Mouse (Mus musculus): ENCODE data around the gene Nck1.

Nck1 gene

GRCm38 (mm10) chr9:100470228-100470627, 75.7 kb downstream of the Nck1 start:
- no peak for DNase-seq (ENCODE audit: low spot score)

- DNase-seq (ENCODE audit: low spot score): no peak
These were observed 76.3 kb downstream of the Nck1 start for GRCm38 (mm10) chr9:100469681-100470080.

- no peak for DNase-seq (ENCODE audit: low spot score)
These were observed 77.8 kb downstream of the Nck1 start for GRCm38 (mm10) chr9:100468151-100468550.

GRCm38 (mm10) chr9:100467653-100468052, 78.3 kb downstream of the Nck1 start:
- no peak for DNase-seq (ENCODE audit: low spot score)

- DNase-seq (ENCODE audit: low spot score): no peak
These were observed 79.2 kb downstream of the Nck1 start for GRCm38 (mm10) chr9:100466743-100467142.

GRCm38 (mm10) chr9:100465988-100466387, 79.9 kb downstream of the Nck1 start:
- no peak for DNase-seq (ENCODE audit: low spot score)

GRCm38 (mm10) chr9:100465380-100465779, 80.6 kb downstream of the Nck1 start:
- no peak for DNase-seq (ENCODE audit: low spot score)

- DNase-seq (ENCODE audit: low spot score): no peak
These were observed 82.2 kb downstream of the Nck1 start for GRCm38 (mm10) chr9:100463771-100464170.

GRCm38 (mm10) chr9:100462098-100462497, 83.8 kb downstream of the Nck1 start:
- no peak for DNase-seq (ENCODE audit: low spot score)

- peak; percentile 80 for DNase-seq (ENCODE audit: low spot score)
These were observed 84.3 kb downstream of the Nck1 start for GRCm38 (mm10) chr9:100461671-100462070.

GRCm38 (mm10) chr9:100460203-100460602, 85.7 kb downstream of the Nck1 start:
- no peak for DNase-seq (ENCODE audit: low spot score)

GRCm38 (mm10) chr9:100457971-100458681, 87.8 kb downstream of the Nck1 start:
- no peak for DNase-seq (ENCODE audit: low spot score)

GRCm38 (mm10) chr9:100454664-100454993, 91.3 kb downstream of the Nck1 start:
- DNase-seq (ENCODE audit: low spot score): no peak

GRCm38 (mm10) chr9:100453944-100454663, 91.8 kb downstream of the Nck1 start:
- DNase-seq (ENCODE audit: low spot score): peak; percentile 73

- DNase-seq (ENCODE audit: low spot score): no peak
These were observed 93.5 kb downstream of the Nck1 start for GRCm38 (mm10) chr9:100452432-100452831.

GRCm38 (mm10) chr9:100446059-100446686, 99.8 kb downstream of the Nck1 start:
- peak; percentile 58 for DNase-seq (ENCODE audit: low spot score)

Data from adipocyte (in vitro differentiated cells).